Mouse (Mus musculus) bone marrow macrophage, adult 2 months (primary cell): ENCODE data around the gene Stoml3. TPM values are rescaled to one million over a fixed set of nuclear protein-coding genes. Genes with fewer than 3 reads are reported as not detected.

Experiments
- H3K27ac ChIP-seq: 2 replicates; pipeline ENCODE4 v1.5.1; 2012; ENCODE audit warnings: low read depth, low read length; ENCODE audit not compliant: insufficient read depth
- H3K4me1 ChIP-seq: 2 replicates; pipeline ENCODE4 v1.6.1; 2012; ENCODE audit warnings: low read length; ENCODE audit not compliant: control insufficient read depth, insufficient read depth
- H3K4me3 ChIP-seq: 2 replicates; pipeline ENCODE4 v1.5.1; 2012; ENCODE audit warnings: mild to moderate bottlenecking, low read length, moderate library complexity; ENCODE audit not compliant: insufficient read depth
- CTCF ChIP-seq: IDR thresholded peaks from 2 replicates; pipeline ENCODE4 v1.5.1; 2012; ENCODE audit warnings: low read depth, mild to moderate bottlenecking, low read length, moderate library complexity
- POLR2A ChIP-seq: IDR thresholded peaks from 2 replicates; pipeline ENCODE4 v1.6.1; 2012; ENCODE audit warnings: mild to moderate bottlenecking, low read depth, low read length, borderline replicate concordance
- polyA plus RNA-seq: library from polyadenylated mRNA; stranded (reverse); fragments of >200 nt; gene quantifications from 2 replicates; pipeline ENCODE4 v1.2.4, GENCODE M21; 2012; ENCODE audit not compliant: missing spikeins, insufficient read depth, insufficient read length

Gene Stoml3
- polyA plus RNA-seq, 1 experiment: not detected

GRCm38 (mm10) chr3:53460106-53460505 lies 28.3 kb upstream of the Stoml3 start:
- Histone ChIP-seq H3K4me3 (peak overlapping the region; percentile 51), H3K27ac (peak overlapping the region; percentile 98)

GRCm38 (mm10) chr3:53462701-53463045 lies 25.8 kb upstream of the Stoml3 start:
- TF ChIP-seq POLR2A (no peak), CTCF (no peak)

More at GRCm38 (mm10) chr3:53460106-53460505, 28.3 kb upstream of the Stoml3 start:
- H3K4me1 ChIP-seq: peaks cover 21% of the 10 kb centered on the region
- TF ChIP-seq CTCF (no peak), POLR2A (no peak)

GRCm38 (mm10) chr3:53463046-53463764 lies 25.2 kb upstream of the Stoml3 start, which contains the start of the genes Nhlrc3 and Proser1:
Gene Nhlrc3, minus strand, starts transcription at chr3:53463332.
Gene Proser1, plus strand, starts transcription at chr3:53463666.
- H3K4me1 ChIP-seq: peaks cover 24% of the 10 kb centered on the region
- peak within 1 kb of the TSS; percentile 79 for H3K4me3 ChIP-seq
- no peak for TF ChIP-seq POLR2A
- TF ChIP-seq CTCF: no peak

More at GRCm38 (mm10) chr3:53462701-53463045, 25.8 kb upstream of the Stoml3 start:
- Histone ChIP-seq H3K4me3 (peak overlapping the region; percentile 79), H3K4me1 (peaks cover 26% of the 10 kb centered on the region), H3K27ac (peak overlapping the region; percentile 95)

GRCm38 (mm10) chr3:53463765-53464114 lies 24.7 kb upstream of the Stoml3 start:
- TF ChIP-seq POLR2A (no peak), CTCF (no peak)
- peak overlapping the region; percentile 79 for H3K4me3 ChIP-seq
- peaks cover 24% of the 10 kb centered on the region for H3K4me1 ChIP-seq
- peak overlapping the region; percentile 83 for H3K27ac ChIP-seq

More at GRCm38 (mm10) chr3:53463046-53463764, 25.2 kb upstream of the Stoml3 start, which contains the start of the genes Nhlrc3 and Proser1:
- peak within 1 kb of the TSS; percentile 95 for H3K27ac ChIP-seq

GRCm38 (mm10) chr3:53464146-53464698 lies 24.2 kb upstream of the Stoml3 start:
- Histone ChIP-seq H3K27ac (peak overlapping the region; percentile 83), H3K4me1 (peaks cover 24% of the 10 kb centered on the region), H3K4me3 (peak overlapping the region; percentile 79)
- TF ChIP-seq CTCF (no peak), POLR2A (no peak)

- Histone ChIP-seq H3K4me3 (peak overlapping the region; percentile 57), H3K27ac (no peak overlapping the region), H3K4me1 (peaks cover 22% of the 10 kb centered on the region)
- TF ChIP-seq CTCF (no peak), POLR2A (no peak)
Observed at GRCm38 (mm10) chr3:53465330-53465729, 23.1 kb upstream of the Stoml3 start.

GRCm38 (mm10) chr3:53466481-53466880 lies 22.0 kb upstream of the Stoml3 start:
- Histone ChIP-seq H3K4me1 (peaks cover 13% of the 10 kb centered on the region), H3K27ac (no peak overlapping the region), H3K4me3 (peak overlapping the region; percentile 57)
- TF ChIP-seq CTCF: no peak
- no peak for TF ChIP-seq POLR2A

GRCm38 (mm10) chr3:53467356-53467755 lies 21.1 kb upstream of the Stoml3 start:
- H3K4me1 ChIP-seq: peaks cover 12% of the 10 kb centered on the region
- H3K4me3 ChIP-seq: no peak overlapping the region
- TF ChIP-seq CTCF (no peak), POLR2A (no peak)
- H3K27ac ChIP-seq: no peak overlapping the region

- peaks cover 12% of the 10 kb centered on the region for H3K4me1 ChIP-seq
- H3K4me3 ChIP-seq: no peak overlapping the region
- TF ChIP-seq CTCF (no peak), POLR2A (no peak)
- H3K27ac ChIP-seq: no peak overlapping the region
Observed at GRCm38 (mm10) chr3:53469650-53470049, 18.8 kb upstream of the Stoml3 start.

- TF ChIP-seq CTCF (no peak), POLR2A (no peak)
- no peak overlapping the region for H3K4me3 ChIP-seq
- no peak overlapping the region for H3K27ac ChIP-seq
- peaks cover 4% of the 10 kb centered on the region for H3K4me1 ChIP-seq
Observed at GRCm38 (mm10) chr3:53472061-53472460, 16.4 kb upstream of the Stoml3 start.
